Mouse (Mus musculus) ovary, postnatal 14 days (tissue): ENCODE results near the gene Pkp3.
"Not testable (repeated sequence)": the region's sequence is repeated elsewhere in the genome, so short reads cannot be mapped to it uniquely, and the experiment has no call there.

Experiments used
- DNase-seq: peaks from one replicate; pipeline ENCODE4 v3.0.0; 2022; ENCODE audit warnings: low spot score

Pkp3 gene

DNA sequence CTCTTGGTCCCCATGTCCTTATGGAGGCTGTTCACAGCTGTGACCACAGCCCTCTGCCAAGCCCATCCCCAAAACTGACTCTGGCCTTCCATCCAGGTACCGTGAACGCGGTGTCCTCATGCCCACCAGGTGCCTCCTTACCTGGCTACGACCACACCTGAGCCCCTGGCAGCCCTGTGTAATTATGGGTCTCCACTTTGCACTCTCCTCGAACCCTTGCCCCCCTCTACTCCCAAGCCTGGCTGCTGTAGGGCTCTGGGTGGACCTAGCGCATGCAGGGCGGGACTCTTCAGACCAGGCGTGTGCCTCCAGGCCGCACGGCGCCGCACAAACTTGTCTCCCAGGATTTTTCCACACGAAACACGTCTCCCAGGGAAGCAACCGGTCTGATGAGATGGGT is at the start of gene Pkp3:
TSS of gene Pkp3 (plus strand) at position 378 of the 400 bp plus-strand sequence.
- no peak for DNase-seq

DNA sequence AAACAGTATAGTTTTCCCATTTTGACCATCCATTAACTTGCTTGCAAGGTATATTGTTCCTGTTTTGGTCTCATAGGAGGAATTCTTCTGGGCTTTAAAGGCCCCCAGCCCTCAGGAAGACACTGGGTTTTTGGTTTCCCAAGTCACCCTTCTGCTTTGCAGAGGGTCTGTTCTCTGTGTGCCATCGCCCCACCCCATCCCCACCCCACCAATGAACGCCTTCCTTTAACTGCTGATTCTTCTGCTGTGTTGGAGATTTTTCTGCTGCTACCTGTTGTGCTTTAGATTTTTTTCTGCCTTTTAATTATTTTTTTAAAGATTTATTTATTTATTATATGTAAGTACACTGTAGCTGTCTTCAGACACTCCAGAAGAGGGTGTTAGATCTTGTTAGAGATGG is 49.2 kb upstream of the Pkp3 start, which contains the start of gene Gm17387:
TSS of gene Gm17387 (plus strand) at position 301 of the 400 bp plus-strand sequence.
- no peak for DNase-seq

GRCm38 (mm10) chr7:141030390-141030789 is 47.6 kb upstream of the Pkp3 start:
- DNase-seq, result no peak

GRCm38 (mm10) chr7:141032458-141033167 is 45.4 kb upstream of the Pkp3 start:
- DNase-seq, result no peak

DNA sequence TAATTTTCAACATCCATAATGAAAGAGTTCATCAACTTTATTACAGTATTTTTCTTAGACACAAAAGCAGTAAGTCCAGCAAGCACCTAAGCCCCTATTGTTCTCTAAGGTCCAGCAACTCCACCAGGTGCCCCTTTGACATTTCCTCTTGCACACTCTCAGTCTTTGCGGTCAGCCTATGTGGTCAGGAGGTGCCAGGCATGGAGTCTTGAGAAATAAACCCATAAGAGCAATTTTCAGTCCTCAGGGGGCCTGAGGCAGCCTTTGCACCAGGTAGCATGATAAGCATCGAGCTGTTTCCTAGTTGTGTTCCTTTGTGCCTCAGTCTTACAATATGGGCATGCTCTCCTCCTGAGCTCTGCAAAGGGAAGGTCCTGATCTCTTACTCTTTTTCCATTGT is 41.4 kb upstream of the Pkp3 start:
- not testable (repeated sequence) for DNase-seq

DNA sequence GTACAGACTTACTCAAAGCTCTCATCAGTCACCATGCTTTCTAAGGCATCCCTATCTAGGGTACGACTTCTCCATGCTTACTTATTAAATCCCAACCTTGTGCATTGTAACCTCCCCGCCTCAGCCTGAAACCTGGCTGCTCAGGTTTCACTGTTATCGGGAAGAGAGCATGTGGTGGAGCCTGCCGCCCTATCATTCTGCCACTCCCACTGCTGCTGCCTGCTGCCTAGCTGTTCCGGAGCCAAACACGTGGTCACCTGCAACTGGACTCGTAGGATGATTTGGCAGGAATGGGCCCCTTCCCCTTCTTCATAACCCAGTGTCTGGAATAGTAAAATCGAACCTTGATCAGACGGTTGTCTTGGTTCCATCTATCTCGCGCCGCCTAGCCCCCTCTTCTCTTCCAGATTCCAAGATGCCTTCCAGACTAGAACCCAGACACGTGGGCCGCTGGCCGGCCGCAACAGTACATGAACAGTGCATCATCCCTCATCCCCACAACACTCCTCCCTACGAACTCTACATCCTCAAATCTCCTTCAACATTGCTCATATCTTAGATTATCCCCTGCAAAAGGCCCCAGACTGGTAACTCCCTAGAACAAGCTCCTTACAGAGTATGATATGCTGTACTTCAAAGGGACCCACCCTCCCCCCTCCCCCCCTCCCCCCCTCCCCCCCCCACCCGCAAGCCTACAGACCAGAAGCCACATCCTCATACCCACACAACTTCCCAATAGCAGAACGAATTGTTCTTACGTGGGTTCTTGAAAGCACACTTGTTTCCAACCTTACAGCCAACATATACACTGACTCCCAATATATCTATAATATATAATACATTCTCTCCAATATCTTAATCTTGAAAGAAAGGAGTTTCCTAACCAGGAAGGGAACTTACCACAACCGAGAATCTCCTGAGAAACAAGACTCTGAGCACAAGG is 39.7 kb upstream of the Pkp3 start:
- DNase-seq, result no peak

DNA sequence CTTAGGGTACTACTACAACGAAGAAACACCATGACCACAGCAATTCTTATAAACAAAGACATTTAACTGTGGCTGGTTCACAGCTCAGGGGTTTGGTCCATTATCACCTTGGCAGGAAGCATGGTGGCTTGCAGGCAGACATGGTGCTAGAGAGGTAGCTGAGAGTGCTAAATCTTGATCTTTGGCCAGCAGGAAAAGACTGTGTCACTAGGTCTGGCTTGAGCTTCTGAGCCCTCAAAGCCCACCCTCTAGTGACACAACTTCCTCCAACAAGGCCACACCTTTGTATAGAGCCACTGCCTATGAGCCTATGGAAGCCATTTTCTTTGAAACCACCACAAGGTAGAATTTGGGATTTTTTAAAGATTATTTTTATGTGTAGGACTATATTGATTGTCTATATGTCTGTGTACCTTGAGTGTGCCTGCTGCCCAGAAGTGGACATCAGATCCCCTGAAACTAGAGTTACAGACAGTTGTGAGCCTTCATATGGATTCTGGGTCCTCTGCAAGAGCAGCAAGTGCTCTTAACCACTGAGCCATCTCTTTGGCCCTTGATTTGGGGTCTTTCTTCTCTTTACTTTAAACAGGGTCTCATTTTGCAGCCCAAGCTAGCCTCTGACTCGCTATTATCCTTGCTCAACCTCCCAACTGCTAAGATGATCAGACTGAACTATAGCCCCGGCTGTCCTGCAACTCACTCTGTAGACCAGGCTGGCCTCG is 38.5 kb upstream of the Pkp3 start:
- DNase-seq, result no peak

DNA sequence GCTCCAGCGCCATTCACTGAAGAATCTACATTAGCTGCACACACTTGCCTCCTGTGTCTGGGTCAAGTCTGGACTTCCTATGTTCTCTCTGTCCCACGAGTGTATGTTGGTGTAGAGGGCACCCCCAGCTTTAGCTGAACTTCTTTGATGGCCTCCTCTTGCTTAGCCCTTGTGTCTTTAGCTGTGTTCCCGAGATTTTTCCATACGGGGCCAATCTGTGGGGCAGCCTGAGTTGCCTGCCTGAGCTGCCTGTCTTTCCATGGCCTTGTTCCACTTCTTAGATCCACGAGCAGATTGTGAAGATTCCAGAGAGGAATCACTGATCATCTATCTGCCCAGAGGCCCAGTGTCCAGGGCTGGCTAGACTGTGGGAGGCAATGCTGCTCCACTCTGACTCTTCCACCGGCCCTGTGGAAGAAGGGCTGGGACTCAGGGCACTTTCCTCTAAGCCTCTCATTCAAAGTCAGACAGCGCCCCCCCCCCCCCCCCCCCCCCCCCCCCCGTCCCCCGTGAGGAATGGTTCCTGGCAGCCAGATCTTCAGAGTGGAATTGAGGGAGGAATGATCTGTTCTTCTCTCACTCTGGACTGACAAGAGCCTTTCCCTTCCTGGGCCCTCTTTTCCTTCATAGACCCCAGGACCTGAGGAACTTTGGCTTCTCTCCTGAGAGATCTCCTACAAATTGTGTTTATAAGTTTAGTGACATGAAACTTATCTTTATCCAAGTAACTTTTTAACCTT is 37.0 kb upstream of the Pkp3 start:
- DNase-seq, result no peak

- peak; percentile 74 for DNase-seq
Observed at GRCm38 (mm10) chr7:141041661-141042060, 36.4 kb upstream of the Pkp3 start.

- no peak for DNase-seq
Observed at GRCm38 (mm10) chr7:141042539-141042938, 35.5 kb upstream of the Pkp3 start.

DNA sequence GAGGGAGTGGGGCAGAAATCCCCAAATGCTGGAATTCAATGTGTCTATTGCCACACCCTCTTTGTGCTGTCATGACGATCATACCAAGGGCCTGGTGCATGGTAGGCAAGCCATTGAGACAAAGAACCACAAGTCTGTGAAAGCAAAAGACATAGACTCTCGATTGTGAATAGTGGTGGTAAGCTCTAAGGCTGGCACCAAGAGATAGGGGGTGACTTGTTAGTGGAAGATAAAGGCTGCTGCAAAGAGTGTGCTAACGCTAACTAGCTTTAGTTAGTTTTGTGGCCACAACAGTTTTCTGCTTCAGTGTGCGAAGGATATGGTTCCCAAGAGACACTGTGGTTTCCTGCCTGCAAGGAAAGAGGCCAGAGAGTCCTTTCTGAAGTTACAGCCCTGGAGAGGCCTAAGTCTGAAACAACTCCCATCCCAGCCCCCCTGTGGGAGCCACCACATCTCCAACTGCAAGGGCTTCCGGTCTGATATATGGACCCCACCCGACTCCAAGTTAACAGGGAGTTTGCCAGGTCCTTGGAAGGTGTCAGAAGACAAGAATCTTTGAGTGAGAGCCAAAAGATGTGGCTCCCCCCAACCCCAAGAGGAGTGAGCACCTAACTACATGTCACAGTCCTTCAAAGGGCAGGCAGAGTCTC is 31.0 kb upstream of the Pkp3 start:
- no peak for DNase-seq

GRCm38 (mm10) chr7:141047581-141048225 is 30.3 kb upstream of the Pkp3 start:
- peak; percentile 66 for DNase-seq

DNA sequence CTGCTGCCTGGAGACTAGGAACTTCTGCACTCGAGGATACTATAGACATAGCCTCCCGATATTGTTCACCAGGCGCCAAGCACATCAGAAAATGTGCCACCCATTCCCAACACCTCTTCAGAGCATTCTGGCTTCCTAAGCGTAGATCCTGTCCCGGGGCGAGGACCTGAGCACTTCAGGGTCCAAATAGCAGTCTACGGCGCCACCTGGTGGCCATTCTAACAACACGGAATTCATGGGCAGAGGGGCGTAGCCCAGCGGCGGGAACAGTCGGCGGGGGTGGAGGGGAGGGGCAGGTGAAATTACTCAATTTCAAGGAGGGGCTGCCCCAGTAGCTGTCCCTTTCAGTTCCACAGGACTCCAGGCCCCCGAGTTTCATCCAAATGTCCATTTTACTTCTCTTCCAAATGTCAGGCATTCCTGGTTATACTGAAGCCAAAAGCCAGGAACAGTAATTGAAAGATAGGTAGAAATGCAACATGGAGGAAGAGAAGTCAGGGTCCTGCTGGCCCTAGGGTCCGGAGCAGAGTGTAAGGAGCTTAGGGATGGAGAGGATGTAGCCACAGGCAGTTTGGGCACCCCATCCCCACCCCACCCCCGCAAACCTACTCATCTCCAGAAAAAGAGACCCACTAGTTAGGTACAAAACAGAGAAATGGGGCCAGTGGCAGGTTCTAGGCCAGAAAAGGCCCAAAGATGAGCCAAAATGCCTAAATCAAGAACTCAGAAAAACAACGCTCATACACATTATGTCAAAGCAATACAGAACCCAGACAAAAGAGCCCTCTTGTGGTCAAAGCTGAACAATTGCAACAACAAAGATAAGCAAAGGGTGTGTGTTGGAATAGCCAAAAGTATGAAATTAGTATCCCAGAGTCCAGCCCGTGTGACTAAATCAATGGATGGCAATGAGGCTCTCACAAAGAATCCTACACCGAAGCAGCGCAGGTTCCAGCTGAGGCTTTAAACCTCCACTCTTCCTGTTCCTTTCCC is 29.5 kb upstream of the Pkp3 start:
- DNase-seq, result peak; percentile 88

- DNase-seq, result no peak
Observed at GRCm38 (mm10) chr7:141049326-141049725, 28.7 kb upstream of the Pkp3 start.

GRCm38 (mm10) chr7:141051060-141051685 is 26.8 kb upstream of the Pkp3 start:
- DNase-seq, result no peak

GRCm38 (mm10) chr7:141052016-141052415 is 26.0 kb upstream of the Pkp3 start:
- no peak for DNase-seq

DNA sequence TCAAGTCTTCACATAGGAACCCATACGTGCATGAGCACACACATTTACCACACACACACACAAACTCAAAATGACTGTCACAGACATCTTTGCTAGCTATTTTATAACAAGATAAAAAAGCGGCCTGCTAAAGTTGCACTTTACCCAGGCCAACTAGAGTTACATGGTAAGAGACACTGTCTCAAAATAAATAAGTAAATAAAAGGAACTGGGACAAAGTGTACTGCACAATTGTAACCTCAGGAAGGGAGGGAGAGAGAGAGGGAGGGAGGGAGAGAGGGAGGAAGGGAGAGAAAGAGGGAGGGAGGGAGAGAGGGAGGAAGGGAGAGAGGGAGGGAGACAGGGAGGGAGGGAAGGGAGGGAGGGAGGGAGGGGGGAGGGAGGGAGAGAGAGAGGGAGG is 25.6 kb upstream of the Pkp3 start:
- DNase-seq, result no peak

DNA sequence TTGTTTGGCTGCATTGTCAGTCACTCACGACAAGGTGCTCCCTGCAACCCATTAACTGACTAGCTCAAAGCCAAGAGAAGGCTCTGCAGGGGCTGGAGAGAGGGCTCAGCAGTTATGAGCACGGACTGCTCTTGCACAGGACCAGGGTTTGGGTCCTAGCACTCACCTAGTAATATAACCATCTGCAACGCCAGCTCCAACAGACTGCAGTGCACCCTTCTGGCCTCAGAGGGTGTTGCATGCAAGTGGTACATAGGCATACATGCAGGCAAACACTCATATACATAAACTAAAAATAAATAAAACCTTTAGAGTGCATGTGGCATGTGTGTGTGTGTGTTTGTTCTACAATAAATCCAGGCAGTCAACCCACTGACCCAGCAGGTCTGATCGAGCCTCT is 22.2 kb upstream of the Pkp3 start:
- no peak for DNase-seq

DNA sequence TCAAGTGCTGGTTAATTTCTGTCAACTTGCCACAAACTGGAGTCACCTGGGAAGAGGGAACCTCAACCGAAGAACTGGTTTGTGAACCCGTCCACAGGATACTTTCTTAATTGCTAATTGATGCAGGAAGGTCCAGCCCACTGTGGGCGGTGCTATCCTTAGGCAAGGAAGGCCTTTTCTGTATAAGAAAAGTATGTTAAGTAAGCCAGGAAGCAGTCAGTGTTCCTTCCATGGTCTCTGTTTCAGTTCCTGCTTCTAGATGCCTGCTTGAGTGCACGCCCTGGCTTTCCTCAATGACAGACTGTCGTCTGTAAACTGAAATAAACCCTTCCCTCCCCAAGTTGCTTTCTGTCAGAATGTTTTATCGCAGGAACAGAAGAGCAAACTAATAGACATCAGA is 21.0 kb upstream of the Pkp3 start:
- no peak for DNase-seq
